Mouse (Mus musculus) regulatory T cell (primary cell): ENCODE data around the gene Rhbdd1.

Source experiments
- in situ Hi-C: fragments of 300-600 bp; cut with MboI, MseI; formaldehyde crosslinking; loops from one replicate; pipeline ENCODE4 v1.15.1; 2025; ENCODE audit warnings: high pct_unique_total_duplicates

Rhbdd1 gene

GRCm38 (mm10) chr1:82291151-82291797 lies 25.0 kb upstream of the Rhbdd1 start, which contains the start of gene Irs1:
TSS of gene Irs1 (minus strand) at chr1:82291416.
- in situ Hi-C loops = loop anchor here (5.0 kb wide), 1 partner anchor 979 kb away; no protein-coding TSS in a partner anchor

GRCm38 (mm10) chr1:82291930-82292712 lies 24.1 kb upstream of the Rhbdd1 start:
- in situ Hi-C loops = loop anchor here (5.0 kb wide), 1 partner anchor 980 kb away; no protein-coding TSS in a partner anchor

- in situ Hi-C loops = loop anchor here (5.0 kb wide), 1 partner anchor 980 kb away; no protein-coding TSS in a partner anchor
Measured at GRCm38 (mm10) chr1:82292771-82293170, 23.5 kb upstream of the Rhbdd1 start.

GRCm38 (mm10) chr1:82294102-82294501 lies 22.1 kb upstream of the Rhbdd1 start:
- in situ Hi-C loops = loop anchor here (5.0 kb wide), 1 partner anchor 982 kb away; no protein-coding TSS in a partner anchor

- in situ Hi-C loops = no loop called here
Measured at GRCm38 (mm10) chr1:82298586-82298985, 17.7 kb upstream of the Rhbdd1 start.

- in situ Hi-C loops = no loop called here
Measured at GRCm38 (mm10) chr1:82304483-82304882, 11.8 kb upstream of the Rhbdd1 start.

GRCm38 (mm10) chr1:82316746-82317126 lies 484 bp downstream of the Rhbdd1 start:
- in situ Hi-C loops = loop anchor here (5.0 kb wide), 1 partner anchor 406 kb away; the partner anchor contains the start of gene Mff

- in situ Hi-C loops = no loop called here
Measured at GRCm38 (mm10) chr1:82320456-82320855, 4.2 kb downstream of the Rhbdd1 start.

GRCm38 (mm10) chr1:82320864-82321263 lies 4.6 kb downstream of the Rhbdd1 start:
- in situ Hi-C loops = no loop called here

- in situ Hi-C loops = no loop called here
Measured at GRCm38 (mm10) chr1:82321441-82321840, 5.2 kb downstream of the Rhbdd1 start.

GRCm38 (mm10) chr1:82324131-82324785 lies 8.0 kb downstream of the Rhbdd1 start:
- in situ Hi-C loops = no loop called here

- in situ Hi-C loops = loop anchor here (25.0 kb wide), 1 partner anchor 686 kb away; the partner anchor contains the start of gene Gm47959
Measured at GRCm38 (mm10) chr1:82326120-82326519, 9.9 kb downstream of the Rhbdd1 start.

- in situ Hi-C loops = loop anchor here (25.0 kb wide), 1 partner anchor 684 kb away; the partner anchor contains the start of gene Gm47959
Measured at GRCm38 (mm10) chr1:82328033-82328775, 12.0 kb downstream of the Rhbdd1 start.

GRCm38 (mm10) chr1:82329237-82329953 lies 13.1 kb downstream of the Rhbdd1 start:
- in situ Hi-C loops = loop anchor here (25.0 kb wide), 1 partner anchor 683 kb away; the partner anchor contains the start of gene Gm47959

GRCm38 (mm10) chr1:82329954-82330247 lies 13.6 kb downstream of the Rhbdd1 start:
- in situ Hi-C loops = loop anchor here (25.0 kb wide), 1 partner anchor 682 kb away; the partner anchor contains the start of gene Gm47959

GRCm38 (mm10) chr1:82334506-82334905 lies 18.3 kb downstream of the Rhbdd1 start:
- in situ Hi-C loops = loop anchor here (25.0 kb wide), 1 partner anchor 678 kb away; the partner anchor contains the start of gene Gm47959

- in situ Hi-C loops = no loop called here
Measured at GRCm38 (mm10) chr1:82353089-82353488, 36.8 kb downstream of the Rhbdd1 start.

GRCm38 (mm10) chr1:82353755-82354154 lies 37.5 kb downstream of the Rhbdd1 start:
- in situ Hi-C loops = no loop called here

- in situ Hi-C loops = no loop called here
Measured at GRCm38 (mm10) chr1:82358871-82359647, 42.8 kb downstream of the Rhbdd1 start.

GRCm38 (mm10) chr1:82359648-82360026 lies 43.4 kb downstream of the Rhbdd1 start:
- in situ Hi-C loops = no loop called here
